Mouse (Mus musculus): ENCODE measurements around the gene Procr.

DNA sequence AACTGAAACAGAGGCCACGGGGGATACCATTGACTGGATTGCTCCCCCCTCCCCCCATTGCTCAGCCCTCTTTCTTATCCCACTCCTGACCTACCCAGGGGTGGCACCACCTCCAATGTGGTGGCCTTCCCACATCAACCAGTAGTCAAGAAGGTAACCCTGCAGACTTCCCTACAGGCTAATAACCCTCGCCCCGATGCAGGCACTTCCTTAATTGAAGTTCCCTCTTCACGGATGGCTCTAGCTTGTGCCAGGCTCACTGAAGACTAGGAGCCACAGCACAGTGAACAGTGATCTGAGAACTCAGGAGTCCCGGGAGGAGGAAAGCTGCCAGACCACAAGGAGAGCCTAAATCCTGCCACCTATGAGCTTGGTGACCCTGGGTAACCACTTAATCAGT is 36.0 kb downstream of the Procr start:
- TF ChIP-seq POLR2A (IDR thresholded peaks at IDR 0.05; ENCODE audit: extremely low read depth, insufficient read depth, low read length) (no peak), CTCF (IDR thresholded peaks at IDR 0.05; ENCODE audit: extremely low read depth, insufficient read depth, low read length) (no peak)

Data from cortical plate, adult 2 months (tissue).